7 mouse cellular contexts compared by ENCODE assay signal in genomic region chr2:158146223-158146622, GRCm38 (mm10). TPM values are rescaled to one million over a fixed set of nuclear protein-coding genes. Genes with fewer than 3 reads are reported as not detected.
DNase-seq lines count a peak whose midpoint lies in the region; ATAC-seq lines count a peak whose summit lies in the region.

Gene Tgm2 (minus strand): TSS chr2:158146436.

- H3K4me2 ChIP-seq in intestine, embryonic 16.5 days (ENCODE audit: low read depth, low read length), result peak within 1 kb of the TSS; percentile 78
- H3K4me2 ChIP-seq in midbrain, embryonic 11.5 days, result peak within 1 kb of the TSS; percentile 53

- H3K9me3 ChIP-seq in intestine, embryonic 16.5 days (ENCODE audit: control insufficient read depth, low read length), result peaks cover 3% of the 10 kb centered on the region
- H3K9me3 ChIP-seq in midbrain, embryonic 11.5 days (ENCODE audit: control insufficient read depth, low read length), result no peaks in the 10 kb centered on the region

- peak within 1 kb of the TSS; percentile 48; the same call in 1 of the 2 replicates for H3K27ac ChIP-seq in intestine, embryonic 16.5 days (ENCODE audit: low read length)
- no peak within 1 kb of the TSS for H3K27ac ChIP-seq in midbrain, embryonic 11.5 days (ENCODE audit: low read depth, low read length)

- H3K36me3 ChIP-seq in intestine, embryonic 16.5 days (ENCODE audit: control insufficient read depth, insufficient read depth, low read length), result no peaks in the 10 kb centered on the region
- no peaks in the 10 kb centered on the region for H3K36me3 ChIP-seq in midbrain, embryonic 11.5 days (ENCODE audit: control insufficient read depth, insufficient read depth, low read length)

- H3K4me1 ChIP-seq in intestine, embryonic 16.5 days (ENCODE audit: control insufficient read depth, insufficient read depth, low read length), result peaks cover 39% of the 10 kb centered on the region
- peaks cover 2% of the 10 kb centered on the region for H3K4me1 ChIP-seq in midbrain, embryonic 11.5 days (ENCODE audit: control insufficient read depth, insufficient read depth, low read length)

- H3K27me3 ChIP-seq in intestine, embryonic 16.5 days (replicated peaks; ENCODE audit: control insufficient read depth, insufficient read depth, low read length), result no peaks in the 10 kb centered on the region
- H3K27me3 ChIP-seq in midbrain, embryonic 11.5 days (ENCODE audit: control insufficient read depth, insufficient read depth, low read length), result no peaks in the 10 kb centered on the region; the same call in 1 of the 2 replicates

- peak; percentile 85 for ATAC-seq in intestine, embryonic 16.5 days
- peak; percentile 71 for ATAC-seq in midbrain, embryonic 11.5 days (ENCODE audit: low FRiP score)

- H3K4me3 ChIP-seq in intestine, embryonic 16.5 days (ENCODE audit: low read length), result peak within 1 kb of the TSS; percentile 69
- H3K4me3 ChIP-seq in midbrain, embryonic 11.5 days (ENCODE audit: low read depth, low read length), result peak within 1 kb of the TSS; percentile 31

- peak within 1 kb of the TSS; percentile 84 for H3K9ac ChIP-seq in intestine, embryonic 16.5 days (ENCODE audit: low read depth, low read length)
- peak within 1 kb of the TSS; percentile 51 for H3K9ac ChIP-seq in midbrain, embryonic 11.5 days (ENCODE audit: low read length)

- intact Hi-C loops in left cerebral cortex, postnatal 4 days (cut with DNase I), result no loop called here

- under 1% methylated on average over 33 of the region's 33 CpGs for WGBS in intestine, embryonic 16.5 days
- under 1% methylated on average over 31 of the region's 33 CpGs for WGBS in midbrain, embryonic 11.5 days

- peak; percentile 94 to 97 for DNase-seq in adrenal gland, adult 18-20 months (ENCODE audit: low spot score in 2 of 2)
- DNase-seq in embryo, embryonic 11 days, result peak; percentile 88
- DNase-seq in gastrocnemius, postnatal 4 days (ENCODE audit: low spot score in 2 of 2), result peak; percentile 85 to 90
- peak; percentile 75 for DNase-seq in left cerebral cortex, postnatal 4 days
- peak; percentile 97 for DNase-seq in midbrain, embryonic 11.5 days (ENCODE audit: low spot score, missing footprints)
- DNase-seq in right cerebral cortex, postnatal 4 days, result peak; percentile 78

RNA-seq across cellular contexts. Expression of gene Tgm2, which starts in this region (rescaled TPM):
- 10 to 100 TPM; 60.5 to 90.5 TPM for total RNA-seq in adrenal gland, adult 18-20 months (2021)
- 100 to 1,000 TPM in 1 of 2 experiments, 10 to 100 TPM in 1; 81.0 to 130 TPM for total RNA-seq in gastrocnemius, postnatal 4 days (2021)
- 94.9 and 96.5 TPM in 2 replicates for polyA plus RNA-seq in intestine, embryonic 16.5 days (2015; fragmentation: Nextera tagmentation; extraction: Ambion mirVana)
- total RNA-seq in left cerebral cortex, postnatal 4 days (2021), result 1 to 10 TPM; 7.0 to 9.7 TPM
- polyA plus RNA-seq in midbrain, embryonic 11.5 days (2014; fragmentation: Nextera tagmentation; extraction: Ambion mirVana), result 5.8 and 6.5 TPM in 2 replicates

Comparison
In these comparisons a context has a peak if more than half of its experiments do, and no peak if none do; other contexts are left out.
1. RNA of gene Tgm2 (total RNA-seq): 81.0 to 130 TPM in gastrocnemius, postnatal 4 days and 60.5 to 90.5 TPM in adrenal gland, adult 18-20 months; 7.0 to 9.7 TPM in left cerebral cortex, postnatal 4 days; every median in the first group is over 4 times any median in the second.
2. RNA of gene Tgm2 (polyA plus RNA-seq): 94.9 to 96.5 TPM in intestine, embryonic 16.5 days; 5.8 to 6.5 TPM in midbrain, embryonic 11.5 days; every median in the first group is over 10 times any median in the second.
3. Peak in every context shown above with its lines, with median percentiles within 50 percentile points of each other: DNase-seq.